Mouse (Mus musculus) lung, embryonic 14.5 days (tissue): ENCODE measurements around the gene Scfd2. TPM values are rescaled to one million over a fixed set of nuclear protein-coding genes. Genes with fewer than 3 reads are reported as not detected.

Experiments used
- ATAC-seq: fragments of 200-750 bp; cut with Nextera tagmentation; 2 replicates; pipeline ENCODE4 v1.8.0; 2017; ENCODE audit warnings: mild to moderate bottlenecking, moderate TSS enrichment, moderate library complexity; ENCODE audit not compliant: insufficient read depth
- DNase-seq: peaks from one replicate; pipeline ENCODE4 v3.0.0-alpha.2; 2015
- H3K27ac ChIP-seq: fragments of 300-500 bp; sonication (generic); 2 replicates; pipeline ENCODE4 v1.5.1; 2014; ENCODE audit warnings: low read depth, mild to moderate bottlenecking, moderate library complexity
- H3K27me3 ChIP-seq: fragments of 300-500 bp; sonication (generic); 2 replicates; pipeline ENCODE4 v1.6.1; 2014; ENCODE audit warnings: low read length, control low read depth; ENCODE audit not compliant: insufficient read depth
- H3K36me3 ChIP-seq: fragments of 300-500 bp; sonication (generic); 2 replicates; pipeline ENCODE4 v1.6.1; 2014; ENCODE audit warnings: control low read depth; ENCODE audit not compliant: insufficient read depth
- H3K4me1 ChIP-seq: fragments of 300-500 bp; sonication (generic); 2 replicates; pipeline ENCODE4 v1.6.1; 2014; ENCODE audit warnings: antibody characterized with exemption, control low read depth; ENCODE audit not compliant: insufficient read depth
- H3K4me2 ChIP-seq: fragments of 300-500 bp; sonication (generic); 2 replicates; pipeline ENCODE4 v1.6.1; 2014; ENCODE audit warnings: mild to moderate bottlenecking
- H3K4me3 ChIP-seq: fragments of 300-500 bp; sonication (generic); 2 replicates; pipeline ENCODE4 v1.5.1; 2014; ENCODE audit warnings: low read depth, low read length
- H3K9ac ChIP-seq: fragments of 300-500 bp; sonication (generic); 2 replicates; pipeline ENCODE4 v1.6.1; 2014
- H3K9me3 ChIP-seq: fragments of 300-500 bp; sonication (generic); 2 replicates; pipeline ENCODE4 v1.6.1; 2016; ENCODE audit warnings: low read depth, low read length, control low read depth
- CTCF ChIP-seq: IDR thresholded peaks from 2 replicates; pipeline ENCODE4 v1.5.1; 2016; ENCODE audit warnings: antibody characterized with exemption, low read depth
- WGBS: fragments of 180-500 bp; shearing (Covaris S2); extraction: QIAGEN DNeasy Blood & Tissue Kit; methylation state at CpG from one replicate; pipeline ENCODE4 v1.1.7; 2014; 5-methylcytosine and 5-hydroxymethylcytosine counted together
- polyA plus RNA-seq: library from polyadenylated mRNA; unstranded; fragments of >200 nt; fragmentation: Nextera tagmentation; extraction: Ambion mirVana; gene quantifications from 2 replicates; pipeline ENCODE4 v1.2.1, GENCODE M21; 2014

Gene Scfd2
- polyA plus RNA-seq, 1 experiment from 2014 or later, result 17.8 TPM

DNA sequence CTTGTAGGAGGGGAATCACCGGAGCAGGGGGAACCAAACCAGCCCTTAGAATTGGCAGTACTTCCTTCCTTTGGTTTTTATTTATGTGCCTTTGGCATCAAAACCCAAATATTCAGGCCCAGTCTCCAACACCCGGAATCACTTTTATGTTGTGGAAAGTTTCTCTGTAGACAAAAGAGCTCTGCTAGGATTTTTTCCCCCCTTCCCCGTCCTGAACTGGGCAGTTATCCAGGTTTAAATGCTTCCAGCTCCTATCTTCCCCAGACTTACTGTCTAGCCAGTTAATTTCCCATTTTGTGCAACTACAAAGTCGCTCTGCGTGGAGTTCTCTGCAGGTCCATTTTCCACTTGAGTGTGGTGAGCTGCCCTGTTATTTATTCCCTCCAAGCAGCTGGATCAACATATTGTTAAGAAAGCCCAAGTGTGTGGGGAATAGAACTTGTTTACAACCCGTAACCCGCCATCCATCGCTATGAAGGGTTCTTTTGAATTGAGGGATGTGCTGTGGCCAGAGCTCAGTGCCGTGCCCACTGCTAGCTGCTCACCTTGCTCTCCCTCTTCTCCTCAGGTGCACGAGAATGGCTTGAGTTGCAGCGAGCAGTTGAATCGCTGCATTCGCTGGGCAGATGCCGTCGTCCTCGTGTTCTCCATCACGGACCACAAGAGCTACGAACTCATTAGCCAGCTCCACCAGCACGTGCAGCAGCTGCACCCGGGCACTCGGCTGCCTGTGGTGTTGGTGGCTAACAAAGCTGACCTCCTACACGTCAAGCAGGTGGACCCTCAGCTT lies 333.8 kb downstream of the Scfd2 start:
- Histone ChIP-seq H3K9ac (peak overlapping the region; percentile 82), H3K9me3 (no peaks in the 10 kb centered on the region), H3K4me1 (peaks cover 41% of the 10 kb centered on the region), H3K27ac (peak overlapping the region; percentile 16), H3K4me3 (peak overlapping the region; percentile 82), H3K27me3 (no peaks in the 10 kb centered on the region), H3K4me2 (peak overlapping the region; percentile 93), H3K36me3 (peaks cover 45% of the 10 kb centered on the region)
- no peak; the same call in 1 of the 2 replicates for ATAC-seq
- no peak for TF ChIP-seq CTCF
- peak; percentile 88 for DNase-seq
- WGBS, result 50% methylated on average over 22 of the region's 22 CpGs

DNA sequence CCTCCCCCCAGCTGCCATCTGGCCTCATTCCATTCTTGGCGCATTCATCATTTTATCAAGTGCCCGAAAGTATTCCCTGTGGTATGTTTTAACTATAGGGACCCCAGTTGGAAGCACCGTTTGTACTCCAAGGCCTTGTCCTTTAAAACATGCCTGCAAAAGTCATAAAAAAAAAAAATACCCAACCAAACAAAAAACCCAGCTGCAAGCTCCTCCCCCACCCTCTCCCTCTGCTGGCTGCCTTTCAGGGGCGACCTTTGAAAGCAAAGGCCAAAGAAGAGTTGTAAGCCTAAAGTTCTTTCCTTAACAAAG lies 335.3 kb downstream of the Scfd2 start:
- no peaks in the 10 kb centered on the region for H3K27me3 ChIP-seq
- peak overlapping the region; percentile 82 for H3K9ac ChIP-seq
- H3K4me3 ChIP-seq, result peak overlapping the region; percentile 82
- peak overlapping the region; percentile 93 for H3K4me2 ChIP-seq
- 2% methylated on average over 4 of the region's 4 CpGs for WGBS
- peak overlapping the region; percentile 16 for H3K27ac ChIP-seq
- peaks cover 43% of the 10 kb centered on the region for H3K4me1 ChIP-seq
- DNase-seq (peak; percentile 63), ATAC-seq (no peak)
- H3K9me3 ChIP-seq, result no peaks in the 10 kb centered on the region
- 0 out of 2 replicates have a peak, but pooled peaks have one; percentile 22 for TF ChIP-seq CTCF
- H3K36me3 ChIP-seq, result peaks cover 45% of the 10 kb centered on the region

DNA sequence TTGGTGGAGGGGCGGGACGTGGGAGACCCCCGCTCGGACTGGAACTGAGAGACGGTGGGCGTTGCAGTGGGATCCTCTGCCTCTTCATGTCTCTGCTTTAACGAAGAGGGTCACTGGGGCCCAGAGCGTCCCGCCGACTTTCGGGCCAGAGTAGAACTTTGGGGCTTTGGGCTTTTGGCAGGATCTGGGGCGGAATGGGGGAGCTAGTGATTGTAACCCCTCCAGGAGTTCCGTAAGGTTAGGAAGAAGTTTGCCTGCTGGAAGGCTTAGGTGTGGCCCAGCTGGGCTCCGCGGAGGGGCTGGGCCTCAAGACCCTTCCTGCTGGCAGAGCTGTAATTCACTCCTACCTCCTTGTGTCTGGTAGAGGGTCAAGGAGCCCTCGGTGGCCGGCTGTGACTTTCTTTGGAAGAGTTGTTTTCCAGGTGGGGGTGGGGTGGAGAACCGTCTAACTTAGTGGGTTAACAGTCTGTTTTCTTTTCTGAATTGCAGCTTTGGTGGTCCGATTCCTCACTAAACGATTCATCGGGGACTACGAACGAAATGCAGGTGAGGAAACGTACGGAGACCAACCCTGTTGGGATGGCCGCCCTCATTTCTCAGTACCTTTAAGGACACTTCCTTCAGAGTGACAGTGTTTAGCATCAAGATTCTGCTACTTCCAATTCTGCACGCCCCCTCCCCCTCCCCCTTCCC lies 335.8 kb downstream of the Scfd2 start:
- peaks cover 43% of the 10 kb centered on the region for H3K36me3 ChIP-seq
- DNase-seq (no peak), ATAC-seq (peak; percentile 21; the same call in 1 of the 2 replicates)
- H3K4me1 ChIP-seq, result peaks cover 47% of the 10 kb centered on the region
- peak overlapping the region; percentile 82 for H3K4me3 ChIP-seq
- peak overlapping the region; percentile 82 for H3K9ac ChIP-seq
- H3K27ac ChIP-seq, result peak overlapping the region; percentile 82
- TF ChIP-seq CTCF, result no peak
- WGBS, result under 1% methylated on average over 27 of the region's 27 CpGs
- H3K4me2 ChIP-seq, result peak overlapping the region; percentile 93
- H3K9me3 ChIP-seq, result no peaks in the 10 kb centered on the region
- no peaks in the 10 kb centered on the region for H3K27me3 ChIP-seq

DNA sequence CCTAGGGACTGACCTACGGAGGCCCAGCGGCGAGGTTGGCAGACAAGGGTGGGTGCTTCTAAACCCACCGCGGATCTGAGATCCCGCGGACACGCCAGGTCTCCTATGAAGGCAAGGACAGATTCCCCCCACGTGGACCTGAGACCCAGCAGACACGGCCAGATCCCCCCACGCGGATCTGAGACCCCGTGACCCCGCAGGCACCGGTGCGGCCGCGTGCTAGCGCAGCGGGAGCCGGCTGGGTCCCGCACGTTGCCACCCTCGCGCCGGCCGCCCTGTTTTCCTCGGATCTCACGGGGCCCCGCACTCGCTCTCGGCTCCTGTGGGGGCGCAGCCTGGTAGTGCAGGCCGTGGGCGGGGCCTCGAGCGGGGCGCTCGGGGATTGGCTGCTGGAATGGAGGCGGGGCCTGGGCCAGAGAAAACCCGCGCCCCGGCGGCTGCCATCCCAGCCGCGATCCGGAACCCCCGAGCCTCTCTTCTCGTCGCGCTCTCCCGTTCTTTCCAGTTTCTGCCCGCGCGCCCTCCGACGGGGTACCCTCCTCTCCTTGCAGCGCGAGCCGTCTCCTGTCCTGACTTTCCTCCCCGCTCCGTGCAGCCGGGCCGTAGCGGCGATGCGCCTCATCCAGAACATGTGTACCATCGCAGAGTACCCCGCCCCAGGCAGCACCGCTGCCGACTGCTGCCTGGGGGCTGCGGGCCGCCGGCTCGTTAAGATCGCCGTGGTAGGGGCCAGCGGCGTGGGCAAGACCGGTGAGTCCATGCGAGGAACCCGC lies 336.5 kb downstream of the Scfd2 start, which contains the start of gene Rasl11b:
Rasl11b (plus strand) TSS at position 446 of the 773 bp plus-strand sequence.
- Histone ChIP-seq H3K4me2 (peak within 1 kb of the TSS; percentile 93), H3K27ac (peak within 1 kb of the TSS; percentile 82), H3K9ac (peak within 1 kb of the TSS; percentile 82), H3K4me3 (peak within 1 kb of the TSS; percentile 82), H3K4me1 (peaks cover 45% of the 10 kb centered on the region), H3K36me3 (peaks cover 36% of the 10 kb centered on the region), H3K27me3 (no peaks in the 10 kb centered on the region), H3K9me3 (no peaks in the 10 kb centered on the region)
- DNase-seq (peak; percentile 98), ATAC-seq (peak; percentile 91)
- under 1% methylated on average over 80 of the region's 82 CpGs for WGBS
- TF ChIP-seq CTCF, result peak; percentile 32; the same call in 1 of the 2 replicates

DNA sequence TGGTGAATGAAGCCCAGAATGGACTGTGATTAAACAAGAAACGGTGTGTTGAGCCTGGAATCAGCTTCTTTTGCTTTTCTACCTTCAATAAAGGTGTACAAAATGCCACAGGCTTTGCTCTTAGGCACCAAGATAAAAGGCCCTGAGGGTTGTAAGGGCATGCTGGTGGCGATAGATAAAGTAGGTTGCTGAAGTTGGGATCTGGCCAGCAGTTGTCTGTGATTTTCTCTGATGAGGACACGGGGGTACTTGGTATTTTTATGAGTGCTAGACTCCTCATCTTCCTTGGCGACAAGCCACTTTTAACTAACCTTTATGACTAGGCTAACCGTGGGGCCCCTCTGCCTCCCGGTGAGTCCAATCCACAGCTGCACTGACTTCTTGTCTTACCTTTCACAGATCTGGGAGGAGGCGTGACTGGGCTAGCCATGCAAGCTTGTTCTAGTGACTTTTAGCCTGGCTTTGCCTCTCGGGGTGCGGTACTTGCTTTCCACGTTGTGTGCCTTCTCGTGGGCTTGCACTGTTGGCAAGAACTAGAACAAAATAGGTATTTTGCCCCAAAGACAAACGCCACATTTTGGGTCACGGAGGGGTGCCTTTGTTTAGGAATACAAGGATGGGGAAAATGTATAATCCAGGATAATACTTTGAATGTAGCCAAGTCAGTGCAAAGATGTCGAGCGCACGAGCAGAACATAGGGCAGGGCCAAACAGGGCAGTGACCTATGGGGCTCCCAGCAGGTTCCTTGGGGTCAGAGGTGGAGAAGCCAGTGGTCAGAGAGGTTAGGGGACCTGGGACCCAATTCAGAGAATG lies 337.3 kb downstream of the Scfd2 start:
- no peak for ATAC-seq
- H3K4me2 ChIP-seq, result peak overlapping the region; percentile 93
- TF ChIP-seq CTCF, result no peak
- H3K4me3 ChIP-seq, result peak overlapping the region; percentile 82
- no peaks in the 10 kb centered on the region for H3K27me3 ChIP-seq
- H3K36me3 ChIP-seq, result peaks cover 28% of the 10 kb centered on the region
- H3K9ac ChIP-seq, result peak overlapping the region; percentile 82
- no peaks in the 10 kb centered on the region for H3K9me3 ChIP-seq
- H3K27ac ChIP-seq, result no peak overlapping the region
- WGBS, result 27% methylated on average over 16 of the region's 16 CpGs
- H3K4me1 ChIP-seq, result peaks cover 46% of the 10 kb centered on the region
- DNase-seq, result no peak

DNA sequence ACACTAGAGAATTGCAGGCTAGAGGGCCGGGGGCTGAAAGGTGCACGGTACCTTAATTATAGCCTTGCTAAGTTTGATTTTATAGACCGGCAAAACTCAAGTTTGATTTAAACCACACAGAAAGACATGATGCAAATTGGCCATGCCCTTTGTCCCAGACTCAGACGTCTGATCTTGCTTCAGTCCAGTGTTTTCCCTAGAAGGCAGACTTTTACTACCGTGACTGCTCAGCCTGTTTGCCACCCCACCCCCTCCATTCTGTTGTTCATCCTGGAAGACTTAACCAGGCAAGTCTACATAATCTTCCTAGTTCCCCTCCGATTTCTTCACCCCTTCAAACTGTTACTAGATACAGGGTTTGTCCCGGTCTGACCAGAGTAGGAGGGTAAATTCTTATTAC lies 337.9 kb downstream of the Scfd2 start:
- H3K36me3 ChIP-seq, result peaks cover 22% of the 10 kb centered on the region
- TF ChIP-seq CTCF, result no peak
- DNase-seq (no peak), ATAC-seq (no peak)
- no peaks in the 10 kb centered on the region for H3K9me3 ChIP-seq
- H3K4me1 ChIP-seq, result peaks cover 43% of the 10 kb centered on the region
- 44% methylated on average over 7 of the region's 7 CpGs for WGBS
- no peak overlapping the region for H3K27ac ChIP-seq
- H3K4me3 ChIP-seq, result no peak overlapping the region
- no peak overlapping the region for H3K9ac ChIP-seq
- no peaks in the 10 kb centered on the region for H3K27me3 ChIP-seq
- peak overlapping the region; percentile 93 for H3K4me2 ChIP-seq
